Mouse (Mus musculus) liver, adult 2 months (tissue): ENCODE measurements around the gene Fnip1.

Source experiments
- CTCF ChIP-seq: fragments of 200-500 bp; IDR thresholded peaks from 2 replicates; pipeline ENCODE4 v1.5.1; 2011; ENCODE audit warnings: low read depth, low read length, control low read depth
- POLR2A ChIP-seq: fragments of 200-500 bp; IDR thresholded peaks from 2 replicates; pipeline ENCODE4 v1.6.1; 2011; ENCODE audit warnings: low read length, control low read depth; ENCODE audit not compliant: insufficient read depth; ENCODE audit errors: extremely low read depth

DNA sequence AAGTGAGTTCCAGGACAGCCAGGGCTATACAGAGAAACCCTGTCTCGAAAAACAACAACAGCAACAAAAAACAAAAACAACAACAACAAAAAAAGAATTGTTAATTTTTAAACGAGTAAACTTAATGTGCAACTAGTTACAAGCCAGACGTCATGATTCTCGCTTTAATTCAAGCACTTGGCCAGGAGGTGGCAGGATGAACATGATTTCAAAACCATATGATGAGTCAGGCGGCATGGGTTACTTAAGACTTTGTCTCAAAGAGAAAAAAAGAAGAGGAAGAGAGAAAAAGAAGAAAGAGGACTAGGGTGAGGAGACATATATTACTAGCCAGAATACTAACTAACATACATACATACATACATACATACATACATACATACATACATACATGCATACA lies 124.8 kb downstream of the Fnip1 start:
- no peak for TF ChIP-seq POLR2A
- TF ChIP-seq CTCF, result peak; percentile 22; the same call in 1 of the 2 replicates
